Mouse (Mus musculus) kidney, embryonic 15.5 days (tissue): Measurements from ENCODE around the gene Med11. TPM values are rescaled to one million over a fixed set of nuclear protein-coding genes. Genes with fewer than 3 reads are reported as not detected.

ENCODE experiments used
- ATAC-seq: fragments of 200-750 bp; cut with Nextera tagmentation; replicated peaks from 2 replicates; pipeline ENCODE4 v1.8.0; 2017; ENCODE audit warnings: moderate TSS enrichment; ENCODE audit not compliant: low FRiP score
- H3K27ac ChIP-seq: fragments of 300-500 bp; sonication (generic); 2 replicates; pipeline ENCODE4 v1.5.1; 2015; ENCODE audit warnings: mild to moderate bottlenecking, inconsistent platforms
- H3K27me3 ChIP-seq: fragments of 300-500 bp; sonication (generic); 2 replicates; pipeline ENCODE4 v1.6.1; 2015; ENCODE audit warnings: inconsistent platforms
- H3K36me3 ChIP-seq: fragments of 300-500 bp; sonication (generic); 2 replicates; pipeline ENCODE4 v1.6.1; 2015; ENCODE audit warnings: inconsistent platforms
- H3K4me1 ChIP-seq: fragments of 300-500 bp; sonication (generic); 2 replicates; pipeline ENCODE4 v1.6.1; 2015; ENCODE audit warnings: inconsistent platforms
- H3K4me2 ChIP-seq: fragments of 300-500 bp; sonication (generic); 2 replicates; pipeline ENCODE4 v1.6.1; 2015; ENCODE audit warnings: moderate library complexity, mild to moderate bottlenecking, inconsistent platforms
- H3K4me3 ChIP-seq: fragments of 300-500 bp; sonication (generic); replicated peaks from 2 replicates; pipeline ENCODE4 v1.5.1; 2015; ENCODE audit warnings: mild to moderate bottlenecking, inconsistent platforms
- H3K9ac ChIP-seq: fragments of 300-500 bp; sonication (generic); 2 replicates; pipeline ENCODE4 v1.6.1; 2015; ENCODE audit warnings: mild to moderate bottlenecking, inconsistent platforms
- H3K9me3 ChIP-seq: fragments of 300-500 bp; sonication (generic); replicated peaks from 2 replicates; pipeline ENCODE4 v1.6.1; 2016; ENCODE audit warnings: inconsistent platforms
- WGBS: fragments of 180-500 bp; shearing (Covaris S2); methylation state at CpG from one replicate; pipeline ENCODE4 v1.1.7; 2015; ENCODE audit warnings: mixed read lengths; 5-methylcytosine and 5-hydroxymethylcytosine counted together
- polyA plus RNA-seq: library from polyadenylated mRNA; unstranded; fragments of >200 nt; fragmentation: Nextera tagmentation; extraction: Ambion mirVana; gene quantifications from 2 replicates; pipeline ENCODE4 v1.2.1, GENCODE M21; 2015

Med11 gene
- polyA plus RNA-seq, 1 experiment from 2014 or later, result 42.0 TPM

DNA sequence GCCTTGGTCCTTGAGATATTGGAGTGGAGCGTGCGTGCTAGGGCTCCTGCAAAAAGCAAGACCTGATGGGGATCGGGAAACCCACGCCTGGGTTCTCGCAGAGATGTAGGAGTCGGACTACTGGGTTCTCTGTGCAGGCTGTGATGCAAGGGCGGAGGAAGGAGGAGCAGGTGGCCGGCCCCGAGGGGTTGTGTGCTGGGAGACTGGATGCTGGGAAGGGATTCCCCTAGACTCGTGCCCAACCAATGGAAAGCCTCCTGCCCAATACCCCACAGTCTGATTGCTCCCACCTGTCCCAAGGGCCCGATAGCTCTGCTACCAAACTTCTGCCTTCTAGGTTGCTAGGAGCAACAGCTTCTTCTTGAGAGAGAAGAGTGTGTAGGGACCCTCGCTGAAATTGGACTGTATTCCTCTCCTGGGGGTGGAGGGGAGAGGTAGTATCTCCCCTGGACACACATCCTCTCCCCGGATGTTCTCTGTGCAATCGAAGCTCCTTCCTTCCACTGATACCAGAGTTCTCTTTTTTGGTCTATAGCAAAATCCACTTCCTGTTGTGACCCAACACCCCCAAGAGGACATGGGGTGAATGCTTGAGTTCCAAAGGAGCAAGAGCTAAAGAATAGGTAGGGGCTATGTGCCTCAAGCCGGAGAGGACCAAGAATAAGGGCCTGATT lies 18.7 kb upstream of the Med11 start:
- WGBS, result 10% methylated on average over 15 of the region's 15 CpGs
- ATAC-seq, result peak; percentile 31
- H3K27ac ChIP-seq, result peak overlapping the region; percentile 63

DNA sequence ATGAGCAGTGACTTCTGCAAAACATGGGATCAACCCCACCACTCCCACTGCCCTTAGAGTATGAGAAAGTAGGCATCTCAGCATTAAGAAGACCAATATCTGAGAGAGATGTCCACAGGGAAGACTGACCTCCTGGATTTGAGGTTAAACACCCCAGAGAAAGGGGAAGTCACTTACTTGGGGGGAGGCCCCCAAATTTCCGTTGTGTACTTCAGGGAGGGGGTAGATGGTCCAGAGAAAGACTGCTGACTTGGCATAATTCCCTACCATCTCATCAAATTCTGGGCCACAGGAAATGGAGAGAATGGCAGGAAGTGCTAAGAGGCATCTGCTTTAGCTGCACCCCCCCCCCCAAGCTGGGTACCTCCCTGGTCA lies 18.2 kb upstream of the Med11 start:
- H3K36me3 ChIP-seq, result peaks cover 24% of the 10 kb centered on the region
- H3K27me3 ChIP-seq, result no peaks in the 10 kb centered on the region
- H3K9ac ChIP-seq, result 0 out of 2 replicates have a peak overlapping the region, but pooled peaks have one; percentile 63
- WGBS, result 79% methylated on average over 1 of the region's 1 CpGs
- H3K9me3 ChIP-seq, result no peaks in the 10 kb centered on the region
- peak overlapping the region; percentile 82 for H3K4me2 ChIP-seq
- H3K4me3 ChIP-seq, result peak overlapping the region; percentile 60
- H3K27ac ChIP-seq, result 0 out of 2 replicates have a peak overlapping the region, but pooled peaks have one; percentile 63
- ATAC-seq, result no peak
- peaks cover 18% of the 10 kb centered on the region for H3K4me1 ChIP-seq

More for the DNA sequence above, 18.7 kb upstream of the Med11 start:
- Histone ChIP-seq H3K9me3 (no peaks in the 10 kb centered on the region), H3K4me2 (peak overlapping the region; percentile 82), H3K27me3 (no peaks in the 10 kb centered on the region), H3K36me3 (peaks cover 19% of the 10 kb centered on the region), H3K9ac (peak overlapping the region; percentile 63), H3K4me1 (peaks cover 18% of the 10 kb centered on the region), H3K4me3 (peak overlapping the region; percentile 60)

DNA sequence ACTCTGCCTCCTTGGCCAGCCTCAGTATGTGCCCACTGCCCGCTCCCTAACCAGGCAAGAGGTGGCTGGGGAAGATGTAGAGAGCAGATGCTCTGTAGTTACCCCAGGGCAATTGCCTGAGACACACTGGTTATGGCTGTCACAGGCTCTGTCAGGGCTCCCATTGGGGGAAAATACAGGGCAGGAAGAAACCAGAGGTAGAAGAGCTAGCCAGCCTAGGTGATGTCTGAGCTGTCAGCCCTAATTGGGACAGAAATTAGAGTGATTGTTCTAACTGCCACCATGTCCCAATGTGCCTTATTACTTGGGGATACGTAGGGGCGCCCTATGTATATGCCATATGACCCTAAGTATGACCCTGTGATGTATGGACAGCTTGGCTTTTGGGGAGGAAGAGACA lies 17.8 kb upstream of the Med11 start:
- Histone ChIP-seq H3K9me3 (no peaks in the 10 kb centered on the region), H3K27ac (no peak overlapping the region), H3K9ac (no peak overlapping the region), H3K4me2 (peak overlapping the region; percentile 82), H3K36me3 (peaks cover 28% of the 10 kb centered on the region), H3K4me1 (peaks cover 18% of the 10 kb centered on the region), H3K27me3 (no peaks in the 10 kb centered on the region), H3K4me3 (0 out of 2 replicates have a peak overlapping the region, but pooled peaks have one; percentile 60)
- 96% methylated on average over 3 of the region's 3 CpGs for WGBS
- ATAC-seq, result no peak

DNA sequence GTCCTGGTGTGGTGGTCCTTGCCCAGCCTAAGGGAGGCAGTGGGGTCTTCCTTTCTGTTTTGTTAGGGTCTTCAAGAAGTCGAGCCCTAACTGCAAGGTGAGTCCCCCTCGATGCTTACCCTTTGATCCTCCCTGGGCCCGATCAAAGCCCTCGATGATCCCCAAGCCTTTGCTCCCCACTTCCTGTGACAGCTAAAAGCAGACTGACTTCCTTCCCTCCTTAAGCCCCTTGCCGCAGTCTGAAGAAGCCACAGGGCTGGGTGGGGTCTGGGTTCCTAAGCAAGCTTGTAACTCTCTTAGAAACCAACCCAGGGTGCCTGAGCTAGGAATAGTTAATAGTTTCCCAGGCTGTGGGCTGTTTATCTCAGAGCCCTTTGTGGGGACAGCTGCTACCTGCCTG lies 16.2 kb upstream of the Med11 start:
- Histone ChIP-seq H3K4me2 (no peak overlapping the region), H3K27ac (no peak overlapping the region), H3K4me3 (no peak overlapping the region), H3K36me3 (peaks cover 44% of the 10 kb centered on the region), H3K27me3 (no peaks in the 10 kb centered on the region), H3K9ac (no peak overlapping the region), H3K4me1 (peaks cover 18% of the 10 kb centered on the region), H3K9me3 (no peaks in the 10 kb centered on the region)
- ATAC-seq, result no peak
- 73% methylated on average over 5 of the region's 5 CpGs for WGBS

DNA sequence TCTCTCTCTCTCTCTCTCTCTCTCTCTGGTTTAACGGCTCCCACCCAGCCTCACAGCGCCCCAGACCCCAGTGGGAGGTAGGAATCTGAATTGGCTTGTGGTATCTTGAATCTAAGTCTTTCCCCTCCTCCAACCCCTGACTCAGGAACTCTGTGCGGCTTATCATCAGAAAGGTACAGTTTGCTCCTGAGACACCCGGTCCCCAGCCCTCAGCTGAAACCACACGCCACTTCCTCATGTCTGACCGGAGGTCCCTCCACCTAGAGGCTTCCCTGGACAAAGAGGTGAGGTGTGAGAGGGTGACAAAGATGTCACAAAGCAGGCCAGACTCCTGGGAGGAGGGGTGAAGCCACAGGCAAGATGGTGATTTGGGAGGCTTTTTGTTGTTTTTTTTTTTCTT lies 14.3 kb upstream of the Med11 start:
- no peak overlapping the region for H3K27ac ChIP-seq
- H3K27me3 ChIP-seq, result no peaks in the 10 kb centered on the region
- no peak overlapping the region for H3K9ac ChIP-seq
- H3K9me3 ChIP-seq, result no peaks in the 10 kb centered on the region
- ATAC-seq, result no peak
- 82% methylated on average over 6 of the region's 6 CpGs for WGBS
- H3K36me3 ChIP-seq, result peaks cover 51% of the 10 kb centered on the region
- H3K4me3 ChIP-seq, result no peak overlapping the region
- no peak overlapping the region for H3K4me2 ChIP-seq
- H3K4me1 ChIP-seq, result peaks cover 11% of the 10 kb centered on the region

DNA sequence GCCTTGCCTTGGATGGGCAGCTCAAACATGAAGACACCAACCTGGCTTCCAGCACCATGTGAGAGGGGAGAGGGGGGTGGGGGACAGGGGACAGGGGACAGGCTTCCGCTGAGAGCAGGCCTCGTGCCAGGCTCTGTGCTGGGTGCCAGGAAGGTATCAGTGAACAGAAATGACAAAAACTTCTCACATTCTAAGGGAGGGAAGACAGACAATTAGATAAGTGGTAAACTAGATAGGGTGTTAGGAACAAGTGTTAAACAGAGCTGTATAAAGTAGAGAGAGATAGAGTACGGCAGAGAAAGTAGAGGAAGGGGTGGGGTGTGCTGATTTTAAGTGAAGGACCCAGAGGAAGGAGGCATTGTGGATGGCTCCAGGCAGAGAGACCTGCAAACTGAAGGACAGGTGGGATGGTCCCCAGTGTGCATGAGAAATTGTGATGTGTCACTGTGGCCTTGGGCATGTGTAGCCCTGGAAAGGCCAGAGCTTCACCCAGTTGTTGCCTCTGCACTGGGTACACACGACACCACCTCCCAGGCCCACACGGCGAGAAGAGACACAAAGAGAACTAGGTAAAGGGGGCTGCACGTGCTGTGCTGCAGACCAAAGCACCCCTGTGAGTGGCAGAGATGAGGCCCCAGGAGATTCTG lies 12.9 kb upstream of the Med11 start:
- Histone ChIP-seq H3K9me3 (no peaks in the 10 kb centered on the region), H3K4me3 (no peak overlapping the region), H3K36me3 (peaks cover 51% of the 10 kb centered on the region), H3K4me2 (no peak overlapping the region), H3K27ac (no peak overlapping the region), H3K27me3 (no peaks in the 10 kb centered on the region), H3K4me1 (peaks cover under 1% of the 10 kb centered on the region), H3K9ac (no peak overlapping the region)
- no peak for ATAC-seq
- 91% methylated on average over 7 of the region's 7 CpGs for WGBS

DNA sequence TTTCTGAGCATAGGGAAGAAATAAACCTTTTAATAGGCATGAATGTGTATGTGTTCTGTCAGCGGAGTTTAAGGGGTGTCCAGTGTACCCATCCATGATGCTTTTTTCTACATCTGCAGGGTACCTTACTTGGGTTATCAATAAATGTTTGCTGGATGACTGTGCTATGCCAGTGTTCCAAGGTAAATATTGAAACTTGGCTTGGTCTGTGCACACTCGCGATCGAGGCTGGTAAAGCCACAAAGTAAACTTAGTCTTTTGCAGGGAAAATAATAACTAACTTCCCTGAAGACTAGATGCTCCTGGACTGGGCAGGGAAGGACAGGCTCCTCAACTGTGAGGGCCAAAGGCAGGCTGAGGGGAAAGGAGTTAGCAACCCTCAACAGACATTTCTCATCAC lies 11.1 kb upstream of the Med11 start:
- ATAC-seq, result no peak
- peaks cover 51% of the 10 kb centered on the region for H3K36me3 ChIP-seq
- H3K27ac ChIP-seq, result no peak overlapping the region
- WGBS, result 87% methylated on average over 4 of the region's 4 CpGs
- no peak overlapping the region for H3K9ac ChIP-seq
- H3K4me1 ChIP-seq, result no peaks in the 10 kb centered on the region
- H3K27me3 ChIP-seq, result no peaks in the 10 kb centered on the region
- no peak overlapping the region for H3K4me2 ChIP-seq
- no peak overlapping the region for H3K4me3 ChIP-seq
- no peaks in the 10 kb centered on the region for H3K9me3 ChIP-seq

DNA sequence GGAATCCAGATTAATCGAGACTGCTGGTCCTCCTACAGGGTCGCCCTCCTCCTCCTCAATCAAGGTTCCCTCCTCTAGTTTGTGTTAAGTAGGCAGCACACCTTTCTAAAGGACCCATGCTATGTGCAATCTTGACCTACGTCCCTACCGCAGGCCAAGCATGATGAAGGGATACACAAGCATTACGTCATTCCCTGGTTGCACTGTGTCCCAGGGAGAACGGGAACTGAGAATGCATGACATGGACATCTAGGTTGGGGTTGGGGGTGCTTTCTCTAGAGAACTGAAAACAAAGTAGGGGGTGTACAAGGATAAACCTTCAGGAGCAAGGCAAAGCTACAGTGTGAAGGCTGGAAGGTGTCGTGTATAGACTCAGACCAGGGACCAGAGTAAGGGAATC lies 9.8 kb upstream of the Med11 start:
- Histone ChIP-seq H3K27ac (no peak overlapping the region), H3K4me2 (no peak overlapping the region), H3K4me1 (no peaks in the 10 kb centered on the region), H3K36me3 (peaks cover 43% of the 10 kb centered on the region), H3K4me3 (no peak overlapping the region), H3K27me3 (no peaks in the 10 kb centered on the region), H3K9me3 (no peaks in the 10 kb centered on the region), H3K9ac (no peak overlapping the region)
- ATAC-seq, result no peak
- 89% methylated on average over 7 of the region's 7 CpGs for WGBS

DNA sequence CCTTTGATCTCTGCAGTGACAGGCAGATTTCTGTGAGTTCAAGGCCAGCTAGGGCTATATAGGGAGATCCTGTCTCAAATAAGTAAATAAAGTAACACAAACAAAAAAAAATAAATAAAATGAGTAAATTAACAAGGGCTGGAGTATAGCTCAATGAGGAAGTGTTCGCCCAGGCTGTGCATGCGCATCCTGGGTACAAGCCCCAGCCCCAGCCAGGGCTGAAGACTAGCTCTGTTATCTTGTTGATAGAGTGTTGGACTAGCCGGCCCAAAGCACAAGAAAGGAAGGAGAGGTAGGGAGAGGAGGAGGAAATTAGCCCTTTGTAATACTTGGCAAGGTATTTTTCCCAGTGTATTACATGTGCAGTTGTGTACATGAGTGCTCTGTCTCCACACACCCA lies 7.8 kb upstream of the Med11 start:
- Histone ChIP-seq H3K9me3 (no peaks in the 10 kb centered on the region), H3K27ac (no peak overlapping the region), H3K4me3 (no peak overlapping the region), H3K4me1 (no peaks in the 10 kb centered on the region), H3K4me2 (no peak overlapping the region), H3K36me3 (peaks cover 22% of the 10 kb centered on the region), H3K9ac (no peak overlapping the region), H3K27me3 (no peaks in the 10 kb centered on the region)
- WGBS, result 90% methylated on average over 3 of the region's 3 CpGs
- no peak for ATAC-seq

DNA sequence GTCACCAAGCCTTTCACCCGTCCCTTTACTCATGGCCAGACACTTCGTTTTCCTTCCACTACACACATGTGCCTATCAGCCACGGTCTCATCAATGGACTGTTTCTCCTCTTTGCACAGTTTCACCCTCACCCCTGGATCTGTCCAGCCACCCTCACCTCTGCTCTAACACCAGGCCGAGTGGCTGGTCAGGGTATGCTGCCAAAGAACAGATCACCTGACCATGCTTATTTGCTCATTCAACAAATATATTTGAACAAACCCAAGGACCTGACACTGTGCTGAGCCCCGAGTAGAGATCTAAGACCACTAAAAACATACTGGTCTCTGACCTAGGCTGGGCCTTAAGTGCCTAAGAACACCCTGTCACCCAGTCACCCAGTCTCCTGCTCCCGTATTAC lies 7.1 kb upstream of the Med11 start:
- 73% methylated on average over 6 of the region's 6 CpGs for WGBS
- no peaks in the 10 kb centered on the region for H3K27me3 ChIP-seq
- no peak overlapping the region for H3K4me2 ChIP-seq
- H3K4me3 ChIP-seq, result no peak overlapping the region
- H3K27ac ChIP-seq, result no peak overlapping the region
- no peak overlapping the region for H3K9ac ChIP-seq
- peaks cover 15% of the 10 kb centered on the region for H3K36me3 ChIP-seq
- no peak for ATAC-seq
- no peaks in the 10 kb centered on the region for H3K9me3 ChIP-seq
- H3K4me1 ChIP-seq, result no peaks in the 10 kb centered on the region

DNA sequence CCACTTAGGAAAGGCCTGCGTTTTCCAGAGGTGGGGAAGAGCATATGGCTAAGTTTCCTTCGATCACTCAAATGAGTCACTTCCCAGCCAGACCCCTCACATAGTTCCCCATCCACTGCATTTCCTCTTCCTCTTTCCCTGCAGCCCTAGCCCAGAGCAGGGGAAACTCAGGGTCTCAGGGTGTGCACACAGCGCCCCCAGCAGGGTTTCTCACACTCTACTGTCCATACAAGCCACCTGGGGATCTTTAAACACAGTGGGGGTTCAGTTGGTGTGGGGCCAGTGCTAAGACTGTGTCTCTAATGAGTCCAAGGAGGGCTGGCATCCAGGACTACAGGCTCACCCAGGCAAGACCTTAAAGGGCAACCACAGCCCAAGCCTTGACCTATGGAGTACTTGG lies 5.0 kb upstream of the Med11 start:
- 59% methylated on average over 3 of the region's 3 CpGs for WGBS

DNA sequence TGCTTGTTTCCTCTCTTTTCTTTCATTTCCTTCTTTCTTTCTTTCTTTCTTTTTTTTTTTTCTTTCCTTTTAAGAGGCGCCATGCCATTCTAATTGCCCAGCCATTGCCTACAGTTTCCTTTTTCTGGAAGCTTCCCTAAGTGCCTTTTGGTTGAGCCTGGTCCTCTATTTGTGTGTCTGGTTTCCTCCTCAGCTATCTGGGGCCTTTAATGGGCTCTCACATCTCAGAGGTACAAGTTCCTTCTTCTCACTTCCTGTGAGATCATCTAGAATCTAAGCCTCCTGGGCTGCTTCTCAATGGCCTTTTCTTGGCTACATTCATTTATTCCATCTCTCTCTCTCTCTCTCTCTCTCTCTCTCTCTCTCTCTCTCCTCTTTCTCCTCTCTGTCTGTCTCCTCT lies 4.3 kb upstream of the Med11 start:
- Histone ChIP-seq H3K27ac (no peak overlapping the region), H3K9ac (no peak overlapping the region), H3K4me3 (no peak overlapping the region), H3K27me3 (no peaks in the 10 kb centered on the region), H3K9me3 (no peaks in the 10 kb centered on the region), H3K4me1 (peaks cover 9% of the 10 kb centered on the region), H3K4me2 (no peak overlapping the region), H3K36me3 (no peaks in the 10 kb centered on the region)
- no peak for ATAC-seq
- 85% methylated on average over 1 of the region's 1 CpGs for WGBS

More for the DNA sequence above, 5.0 kb upstream of the Med11 start:
- H3K36me3 ChIP-seq, result no peaks in the 10 kb centered on the region
- no peak overlapping the region for H3K9ac ChIP-seq
- no peaks in the 10 kb centered on the region for H3K9me3 ChIP-seq
- H3K27me3 ChIP-seq, result no peaks in the 10 kb centered on the region
- H3K4me1 ChIP-seq, result 0 out of 2 replicates have a peak, but pooled peaks cover 7% of the 10 kb centered on the region
- no peak overlapping the region for H3K4me3 ChIP-seq
- no peak overlapping the region for H3K27ac ChIP-seq
- no peak overlapping the region for H3K4me2 ChIP-seq
- ATAC-seq, result no peak
